Mouse (Mus musculus) stomach, postnatal 0 days (tissue): ENCODE measurements around the gene Abca17.

Source experiments
- CTCF ChIP-seq: IDR thresholded peaks from 2 replicates; pipeline ENCODE4 v1.5.1; 2016; ENCODE audit warnings: antibody characterized with exemption, low read depth, mild to moderate bottlenecking, moderate library complexity
- EP300 ChIP-seq: optimal IDR thresholded peaks from 2 replicates; pipeline ENCODE3; 2016; ENCODE audit warnings: antibody characterized with exemption

- no peak for TF ChIP-seq CTCF
- no peak for TF ChIP-seq EP300
Measured at GRCm38 (mm10) chr17:24353960-24354359, 3.1 kb upstream of the Abca17 start.
